Mouse (Mus musculus): ENCODE data around the gene Bmp5.

The Bmp5 gene

GRCm38 (mm10) chr9:75840841-75841240, 65.7 kb downstream of the Bmp5 start:
- CTCF ChIA-PET: no interaction called here

DNA sequence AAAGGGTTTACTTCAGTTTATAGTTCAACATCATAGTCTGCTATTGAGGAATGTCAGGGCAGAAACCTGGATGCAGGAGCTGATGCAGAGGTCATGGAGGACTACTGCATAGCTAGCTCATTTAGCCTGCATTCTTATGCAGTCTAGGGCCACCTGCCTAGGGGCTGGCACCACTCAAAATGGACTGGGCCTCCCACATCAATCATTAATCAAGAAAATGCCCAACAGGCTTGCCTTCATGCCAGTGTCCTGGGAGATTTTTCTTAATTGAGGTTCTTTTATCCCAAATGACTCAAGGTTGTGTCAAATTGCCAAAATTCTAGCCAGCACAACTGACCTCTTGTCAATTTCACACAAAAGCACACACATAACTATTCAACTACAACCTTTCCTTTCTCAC, 70.8 kb downstream of the Bmp5 start:
- CTCF ChIA-PET: no interaction called here

DNA sequence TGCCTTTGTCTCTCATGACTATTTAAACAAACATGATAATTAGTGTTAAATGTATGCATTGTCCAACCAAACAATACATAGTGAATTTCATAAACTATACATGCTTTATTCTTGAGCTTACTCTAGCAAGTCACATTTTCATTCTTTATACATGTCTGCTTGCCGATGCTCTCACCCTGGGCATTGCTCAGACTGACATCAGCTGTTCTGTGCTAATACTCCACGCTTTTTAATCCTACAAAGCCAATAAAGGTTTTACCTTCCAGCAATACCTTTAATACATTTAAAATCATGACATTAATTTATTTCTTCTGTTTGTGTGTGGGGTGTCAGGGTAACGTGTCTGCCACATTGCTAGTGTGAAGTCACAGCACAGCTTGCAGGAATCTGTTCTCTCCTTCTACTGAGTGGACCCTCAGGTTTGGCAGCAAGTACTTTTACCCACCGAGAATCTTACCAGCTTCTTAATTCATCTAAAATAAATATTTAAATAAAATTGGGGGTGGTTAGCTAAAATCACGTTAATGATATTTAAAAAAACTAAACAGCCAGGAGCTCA, 75.6 kb downstream of the Bmp5 start:
- CTCF ChIA-PET: no interaction called here

DNA sequence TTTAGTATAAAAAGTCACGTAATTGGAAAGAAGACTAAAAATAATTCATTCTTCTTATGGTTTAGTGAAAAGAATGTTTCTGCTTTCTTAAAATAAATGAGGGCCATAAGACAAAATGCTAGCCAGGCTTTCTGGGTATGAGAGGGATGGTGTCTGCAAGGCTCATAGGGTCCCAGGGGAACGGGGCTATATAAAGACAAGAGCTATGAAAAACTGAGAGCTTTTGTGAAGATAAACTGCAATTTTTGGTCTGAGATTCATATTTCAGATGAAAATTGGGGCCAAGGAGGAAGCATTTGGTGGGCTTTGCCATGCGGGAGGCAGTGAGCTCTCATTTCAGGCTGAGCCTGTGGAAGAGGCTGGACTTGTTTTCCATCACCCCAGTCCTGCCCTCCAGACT, 83.0 kb downstream of the Bmp5 start:
- CTCF ChIA-PET: no interaction called here

DNA sequence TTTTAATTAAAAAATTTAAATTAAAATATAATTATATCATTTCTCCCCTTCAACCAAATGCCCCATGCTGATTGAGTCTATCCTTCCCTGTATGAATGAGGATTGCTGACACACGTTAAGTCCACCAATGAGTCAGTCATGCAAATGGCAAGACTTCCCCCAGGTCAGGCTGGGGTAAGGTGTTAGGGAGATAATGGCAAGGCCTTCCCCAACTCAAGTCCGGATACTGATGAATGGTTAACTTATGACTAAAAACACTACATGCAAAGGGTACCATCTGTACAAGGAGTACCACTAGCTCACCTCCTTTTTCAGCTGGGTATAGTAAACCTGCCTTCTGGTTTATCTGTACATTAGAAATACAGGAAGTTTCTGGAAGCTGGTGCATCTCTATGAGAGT, 83.8 kb downstream of the Bmp5 start:
- CTCF ChIA-PET: interaction anchor here (0.6 kb wide), 1 partner anchor 94 kb away, joined by 3 read pairs; no protein-coding TSS in a partner anchor

- CTCF ChIA-PET: no interaction called here
Observed at GRCm38 (mm10) chr9:75870332-75871177, 95.4 kb downstream of the Bmp5 start.

- CTCF ChIA-PET: no interaction called here
Observed at GRCm38 (mm10) chr9:75876333-75876732, 101.2 kb downstream of the Bmp5 start.

GRCm38 (mm10) chr9:75883481-75884190, 108.5 kb downstream of the Bmp5 start:
- CTCF ChIA-PET: no interaction called here

- CTCF ChIA-PET: interaction anchor here (0.7 kb wide), 1 partner anchor 9 kb away, joined by 3 read pairs; no protein-coding TSS in a partner anchor
Observed at GRCm38 (mm10) chr9:75886801-75887544, 111.8 kb downstream of the Bmp5 start.

- CTCF ChIA-PET: no interaction called here
Observed at GRCm38 (mm10) chr9:75896918-75897317, 121.8 kb downstream of the Bmp5 start.

DNA sequence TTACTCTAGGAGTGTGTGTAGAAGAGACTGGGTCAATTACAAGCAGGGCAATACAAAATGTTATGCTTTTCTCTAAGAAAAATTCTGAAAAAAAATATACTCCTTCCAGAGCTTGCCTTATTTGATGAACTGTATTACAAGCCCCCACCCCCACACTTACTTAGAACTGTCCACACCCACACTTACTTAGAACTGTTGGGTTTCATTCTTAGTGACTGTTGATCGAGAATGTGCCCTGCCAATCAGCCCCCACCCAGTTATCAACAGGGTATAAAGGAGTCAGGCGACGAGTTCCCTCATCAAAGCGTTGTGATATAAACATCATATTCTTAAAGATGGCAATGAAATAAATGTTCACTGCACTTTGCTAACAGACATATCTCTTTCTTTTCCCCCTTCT, 122.9 kb downstream of the Bmp5 start:
- CTCF ChIA-PET: no interaction called here

GRCm38 (mm10) chr9:75901219-75901618, 126.1 kb downstream of the Bmp5 start:
- CTCF ChIA-PET: no interaction called here

DNA sequence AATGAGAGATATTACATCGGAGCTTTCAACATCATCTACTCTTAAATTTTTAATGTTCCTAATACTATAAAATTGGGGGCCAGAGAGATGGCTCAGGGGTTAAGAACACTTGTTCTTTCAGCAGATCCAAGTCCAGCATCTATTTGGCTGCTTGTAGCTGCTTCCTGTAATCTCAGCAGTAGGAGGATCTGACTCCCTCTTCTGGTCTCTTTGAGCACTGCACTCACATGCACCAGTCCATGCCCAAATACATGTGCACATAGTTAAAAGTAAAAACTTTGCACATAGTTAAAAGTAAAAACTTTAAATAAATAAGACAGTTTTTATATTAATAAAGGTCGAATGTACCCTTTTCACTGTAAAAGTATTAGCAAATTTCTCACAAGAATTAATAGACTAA, 130.3 kb downstream of the Bmp5 start:
- CTCF ChIA-PET: no interaction called here

DNA sequence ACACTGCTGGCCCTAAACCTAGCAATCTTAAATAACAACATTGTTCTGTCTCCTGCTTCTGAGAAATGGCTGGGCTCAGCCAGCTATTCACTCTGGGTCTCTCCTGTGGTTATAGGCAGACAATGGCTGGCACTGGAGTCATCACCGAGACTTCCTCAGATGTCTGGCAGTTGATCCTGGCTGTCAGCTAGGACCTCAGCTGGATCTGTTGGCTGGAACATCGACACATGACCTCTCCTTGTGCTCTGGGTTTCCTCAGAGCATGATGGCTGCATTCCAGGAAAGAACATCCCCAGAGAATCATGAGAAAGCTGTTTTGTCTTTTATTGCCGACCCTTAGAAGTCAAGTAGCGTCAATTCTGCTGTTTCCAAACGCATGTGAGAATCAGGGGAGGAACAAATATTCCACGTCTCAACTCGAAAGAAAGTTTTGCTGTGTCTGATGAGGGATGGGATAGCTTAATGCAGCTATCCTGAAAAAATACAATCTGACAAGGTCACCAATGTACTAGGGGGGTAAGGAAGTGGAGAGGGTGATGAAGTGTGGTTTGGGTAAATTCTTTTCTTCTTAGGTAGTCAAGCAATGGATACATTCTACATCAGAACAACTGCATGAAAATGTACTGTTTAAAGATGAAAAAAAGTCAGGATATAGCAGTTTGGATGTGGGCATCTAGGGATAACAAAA, 135.1 kb downstream of the Bmp5 start:
- CTCF ChIA-PET: no interaction called here

DNA sequence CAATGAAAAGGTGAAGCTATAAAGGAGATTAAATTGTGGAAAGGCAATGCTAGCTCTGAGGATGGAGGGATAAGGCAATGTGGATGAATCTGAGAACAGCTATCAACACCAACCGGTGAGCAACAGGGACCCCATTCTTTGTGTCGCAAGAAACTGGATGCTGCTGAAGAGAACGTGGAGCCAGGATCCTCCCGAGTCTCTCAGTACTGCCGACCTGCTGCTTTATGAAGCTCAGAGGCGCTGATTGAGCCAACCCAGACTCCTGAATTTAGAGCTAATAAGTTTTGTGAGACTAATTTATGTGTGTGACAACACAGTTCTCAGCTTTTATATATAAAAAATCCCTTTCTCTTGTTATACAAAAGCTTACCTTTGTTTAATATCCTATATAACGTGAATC, 136.4 kb downstream of the Bmp5 start:
- CTCF ChIA-PET: no interaction called here

- CTCF ChIA-PET: no interaction called here
Observed at GRCm38 (mm10) chr9:75916027-75916426, 140.9 kb downstream of the Bmp5 start.

DNA sequence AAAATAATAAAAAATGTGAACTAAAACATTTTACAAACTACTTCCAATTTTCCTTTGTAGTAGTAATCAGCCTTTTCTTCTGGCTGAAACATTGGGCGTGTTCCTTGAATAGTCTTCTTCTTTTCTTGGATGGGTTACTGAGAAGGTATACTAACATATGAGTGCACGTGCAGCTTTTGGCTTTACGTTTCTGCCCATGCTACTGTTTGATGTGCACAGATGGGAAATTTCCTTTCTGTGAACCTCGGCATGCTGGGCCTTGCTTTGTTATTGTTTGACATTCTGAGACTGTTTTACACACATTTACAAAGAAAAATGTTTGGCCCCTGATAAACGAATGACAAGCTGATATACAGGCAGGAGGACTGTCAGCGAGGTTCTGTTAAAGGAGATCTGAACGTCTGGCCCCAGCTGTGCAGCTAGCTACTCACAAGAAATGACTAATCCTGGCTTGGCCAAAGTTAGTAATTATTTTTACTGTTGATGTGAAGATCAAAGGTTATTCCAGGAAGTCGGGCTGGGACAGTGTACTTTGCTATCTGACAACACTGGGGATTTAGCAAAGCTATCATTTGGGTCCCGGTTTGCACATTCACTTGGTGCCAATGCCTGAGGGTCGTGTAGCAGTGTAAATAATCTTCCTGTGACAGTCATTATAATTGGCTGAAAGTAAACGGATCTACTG, 152.2 kb downstream of the Bmp5 start:
- CTCF ChIA-PET: no interaction called here

- CTCF ChIA-PET: no interaction called here
Observed at GRCm38 (mm10) chr9:75928068-75928467, 152.9 kb downstream of the Bmp5 start.

GRCm38 (mm10) chr9:75944663-75945062, 169.5 kb downstream of the Bmp5 start:
- CTCF ChIA-PET: no interaction called here

Measured in spleen, embryonic (tissue).